Mouse (Mus musculus): ENCODE results near the gene Defb6. TPM values are rescaled to one million over a fixed set of nuclear protein-coding genes. Genes with fewer than 3 reads are reported as not detected.

Defb6 gene
- not detected in 2 replicates for polyA plus RNA-seq (2015; fragmentation: Nextera tagmentation; extraction: Ambion mirVana)

DNA sequence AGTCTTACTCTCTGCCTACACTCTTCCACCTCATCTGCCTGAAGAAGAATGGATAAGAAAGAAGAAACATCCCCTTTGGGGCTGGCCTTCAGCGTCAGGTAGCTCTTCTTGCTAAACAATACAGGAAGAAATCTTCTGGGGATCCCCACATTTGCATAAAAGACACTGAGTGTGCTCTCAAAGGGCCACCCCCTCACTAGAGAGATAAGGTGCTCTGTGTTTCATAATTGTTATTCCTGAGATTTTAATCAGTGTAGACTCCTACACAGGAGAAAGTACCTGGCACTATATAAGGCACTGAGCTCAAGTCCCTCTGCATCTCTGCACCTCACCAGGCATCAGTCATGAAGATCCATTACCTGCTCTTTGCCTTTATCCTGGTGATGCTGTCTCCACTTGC, at the start of gene Defb6:
Defb6 (plus strand) TSS at position 318 of the 400 bp plus-strand sequence.
- H3K4me2 ChIP-seq (replicated peaks; ENCODE audit: low read depth, low read length), result no peak within 1 kb of the TSS
- 46% methylated on average over 1 of the region's 1 CpGs for WGBS
- ATAC-seq (ENCODE audit: low FRiP score, low TSS enrichment), result no peak
- no peaks in the 10 kb centered on the region for H3K27me3 ChIP-seq (ENCODE audit: insufficient read depth, low read length)
- H3K4me1 ChIP-seq (ENCODE audit: insufficient read depth, low read length), result no peaks in the 10 kb centered on the region
- no peak within 1 kb of the TSS for H3K27ac ChIP-seq (ENCODE audit: low read length)
- no peak within 1 kb of the TSS for H3K4me3 ChIP-seq (ENCODE audit: low read length)
- H3K9ac ChIP-seq (replicated peaks; ENCODE audit: low read length), result no peak within 1 kb of the TSS
- H3K9me3 ChIP-seq (ENCODE audit: low read length), result no peaks in the 10 kb centered on the region
- H3K36me3 ChIP-seq (ENCODE audit: insufficient read depth, low read length), result no peaks in the 10 kb centered on the region

GRCm38 (mm10) chr8:19238101-19238500, 12.8 kb downstream of the Defb6 start:
- Histone ChIP-seq H3K9ac (replicated peaks; ENCODE audit: low read length) (no peak overlapping the region), H3K4me2 (replicated peaks; ENCODE audit: low read depth, low read length) (no peak overlapping the region), H3K36me3 (ENCODE audit: insufficient read depth, low read length) (no peaks in the 10 kb centered on the region), H3K4me3 (ENCODE audit: low read length) (no peak overlapping the region), H3K9me3 (ENCODE audit: low read length) (no peaks in the 10 kb centered on the region), H3K4me1 (ENCODE audit: insufficient read depth, low read length) (no peaks in the 10 kb centered on the region), H3K27ac (ENCODE audit: low read length) (no peak overlapping the region), H3K27me3 (ENCODE audit: insufficient read depth, low read length) (no peaks in the 10 kb centered on the region)
- no peak for ATAC-seq (ENCODE audit: low FRiP score, low TSS enrichment)
- 67% methylated on average over 1 of the region's 1 CpGs for WGBS

GRCm38 (mm10) chr8:19239616-19240015, 14.3 kb downstream of the Defb6 start, which contains the start of gene Defb46:
Gene Defb46 (plus strand): TSS chr8:19239916.
- 59% methylated on average over 2 of the region's 2 CpGs for WGBS
- no peak within 1 kb of the TSS for H3K27ac ChIP-seq (ENCODE audit: low read length)
- H3K9me3 ChIP-seq (ENCODE audit: low read length), result no peaks in the 10 kb centered on the region
- no peaks in the 10 kb centered on the region for H3K27me3 ChIP-seq (ENCODE audit: insufficient read depth, low read length)
- H3K4me2 ChIP-seq (replicated peaks; ENCODE audit: low read depth, low read length), result no peak within 1 kb of the TSS
- no peak within 1 kb of the TSS for H3K9ac ChIP-seq (replicated peaks; ENCODE audit: low read length)
- no peak within 1 kb of the TSS for H3K4me3 ChIP-seq (ENCODE audit: low read length)
- no peak for ATAC-seq (ENCODE audit: low FRiP score, low TSS enrichment)
- no peaks in the 10 kb centered on the region for H3K36me3 ChIP-seq (ENCODE audit: insufficient read depth, low read length)
- no peaks in the 10 kb centered on the region for H3K4me1 ChIP-seq (ENCODE audit: insufficient read depth, low read length)

DNA sequence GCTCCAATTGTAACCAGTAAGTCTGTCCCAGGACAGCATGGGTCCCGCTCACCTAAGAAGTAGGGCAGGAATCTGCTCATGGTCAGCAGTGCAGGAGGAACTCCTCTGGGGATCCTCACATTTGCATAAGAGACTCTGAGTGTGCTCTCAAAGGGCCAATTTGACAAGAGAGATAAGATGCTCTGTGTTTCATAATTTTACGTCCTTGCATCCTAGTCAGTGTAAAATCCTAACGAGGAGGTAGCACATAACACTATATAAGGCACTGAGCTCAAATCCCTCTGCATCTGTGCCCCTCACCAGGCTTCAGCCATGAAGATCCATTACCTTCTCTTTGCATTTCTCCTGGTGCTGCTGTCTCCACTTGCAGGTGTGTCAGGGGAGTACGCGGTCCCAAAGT, 22.0 kb downstream of the Defb6 start, which contains the start of gene Defb5:
Defb5 (plus strand) TSS at position 301 of the 400 bp plus-strand sequence.
- Histone ChIP-seq H3K4me1 (ENCODE audit: insufficient read depth, low read length) (no peaks in the 10 kb centered on the region), H3K27me3 (ENCODE audit: insufficient read depth, low read length) (no peaks in the 10 kb centered on the region), H3K36me3 (ENCODE audit: insufficient read depth, low read length) (no peaks in the 10 kb centered on the region), H3K4me2 (replicated peaks; ENCODE audit: low read depth, low read length) (no peak within 1 kb of the TSS), H3K9ac (replicated peaks; ENCODE audit: low read length) (no peak within 1 kb of the TSS), H3K9me3 (ENCODE audit: low read length) (no peaks in the 10 kb centered on the region), H3K4me3 (ENCODE audit: low read length) (no peak within 1 kb of the TSS), H3K27ac (ENCODE audit: low read length) (no peak within 1 kb of the TSS)
- WGBS, result 91% methylated on average over 5 of the region's 5 CpGs
- no peak for ATAC-seq (ENCODE audit: low FRiP score, low TSS enrichment)

DNA sequence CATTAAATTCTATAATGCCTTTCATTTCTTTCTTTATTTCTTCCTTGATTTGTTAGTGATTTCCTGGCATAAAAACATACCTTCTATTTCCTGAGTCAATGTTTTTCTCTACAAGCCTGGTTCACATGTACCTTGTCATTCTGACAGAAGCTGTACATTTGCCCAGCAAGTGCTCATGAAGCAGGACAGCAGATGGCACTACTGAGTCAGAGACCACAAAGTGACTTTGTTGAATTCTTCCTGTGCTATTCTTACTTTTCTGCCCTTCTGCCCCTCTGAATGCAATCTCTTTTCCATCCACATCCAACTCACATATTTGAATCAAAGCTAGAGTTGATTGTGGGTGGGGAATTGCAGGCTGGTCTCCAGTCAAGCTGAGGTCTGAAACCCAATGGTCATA, 32.9 kb downstream of the Defb6 start:
- H3K4me3 ChIP-seq (ENCODE audit: low read length), result no peak overlapping the region
- no peak overlapping the region for H3K9ac ChIP-seq (replicated peaks; ENCODE audit: low read length)
- no peaks in the 10 kb centered on the region for H3K4me1 ChIP-seq (ENCODE audit: insufficient read depth, low read length)
- H3K36me3 ChIP-seq (ENCODE audit: insufficient read depth, low read length), result no peaks in the 10 kb centered on the region
- no peak overlapping the region for H3K4me2 ChIP-seq (replicated peaks; ENCODE audit: low read depth, low read length)
- ATAC-seq (ENCODE audit: low FRiP score, low TSS enrichment), result no peak
- H3K27me3 ChIP-seq (ENCODE audit: insufficient read depth, low read length), result no peaks in the 10 kb centered on the region
- H3K27ac ChIP-seq (ENCODE audit: low read length), result no peak overlapping the region
- no peaks in the 10 kb centered on the region for H3K9me3 ChIP-seq (ENCODE audit: low read length)

DNA sequence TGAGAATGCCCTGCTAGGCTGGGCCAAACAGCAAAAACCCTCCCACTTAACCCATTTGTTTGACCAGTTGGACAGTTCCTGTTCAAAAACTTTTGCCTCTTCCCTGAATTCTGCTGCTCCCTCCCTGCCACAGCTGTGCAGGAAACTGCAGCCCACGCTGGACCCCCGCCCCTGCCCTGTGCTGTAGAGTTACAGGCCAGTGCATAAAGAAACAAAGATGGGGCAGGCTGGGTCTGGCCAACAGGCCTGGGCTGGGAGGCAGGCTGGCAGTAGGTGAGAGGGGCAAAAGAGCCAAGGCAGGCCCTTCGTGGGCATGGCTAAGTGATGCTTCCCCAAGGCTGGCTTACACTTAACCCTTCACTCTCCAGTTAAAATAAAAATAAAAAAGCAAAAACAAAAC, 34.4 kb downstream of the Defb6 start:
- H3K27me3 ChIP-seq (ENCODE audit: insufficient read depth, low read length), result no peaks in the 10 kb centered on the region
- H3K27ac ChIP-seq (ENCODE audit: low read length), result no peak overlapping the region
- no peak overlapping the region for H3K4me3 ChIP-seq (ENCODE audit: low read length)
- no peaks in the 10 kb centered on the region for H3K9me3 ChIP-seq (ENCODE audit: low read length)
- H3K4me2 ChIP-seq (replicated peaks; ENCODE audit: low read depth, low read length), result no peak overlapping the region
- H3K36me3 ChIP-seq (ENCODE audit: insufficient read depth, low read length), result no peaks in the 10 kb centered on the region
- H3K4me1 ChIP-seq (ENCODE audit: insufficient read depth, low read length), result no peaks in the 10 kb centered on the region
- H3K9ac ChIP-seq (replicated peaks; ENCODE audit: low read length), result no peak overlapping the region
- ATAC-seq (ENCODE audit: low FRiP score, low TSS enrichment), result peak; percentile 95
- WGBS, result 18% methylated on average over 3 of the region's 3 CpGs

Other genes starting within 250 kb of the Defb6 start
- not detected in 2 replicates for gene Defb40, start 247.2 kb upstream of the Defb6 start, polyA plus RNA-seq (2015; fragmentation: Nextera tagmentation; extraction: Ambion mirVana)
- gene Defb37, start 234.4 kb upstream of the Defb6 start, polyA plus RNA-seq (2015; fragmentation: Nextera tagmentation; extraction: Ambion mirVana), result not detected in 2 replicates
- gene Defb38, start 198.9 kb upstream of the Defb6 start, polyA plus RNA-seq (2015; fragmentation: Nextera tagmentation; extraction: Ambion mirVana), result not detected in 2 replicates
- gene Defb39, start 160.7 kb upstream of the Defb6 start, polyA plus RNA-seq (2015; fragmentation: Nextera tagmentation; extraction: Ambion mirVana), result not detected in 2 replicates
- gene Defb12, start 110.6 kb upstream of the Defb6 start, polyA plus RNA-seq (2015; fragmentation: Nextera tagmentation; extraction: Ambion mirVana), result 0.18 and 0.31 TPM in 2 replicates
- not detected in 2 replicates for gene Defb34, start 101.7 kb upstream of the Defb6 start, polyA plus RNA-seq (2015; fragmentation: Nextera tagmentation; extraction: Ambion mirVana)
- 0.24 TPM in 1 of 2 replicates, not detected in the other for gene Gm45826, start 84.7 kb upstream of the Defb6 start, polyA plus RNA-seq (2015; fragmentation: Nextera tagmentation; extraction: Ambion mirVana)
- not detected in 2 replicates for gene Defb14, start 31.1 kb upstream of the Defb6 start, polyA plus RNA-seq (2015; fragmentation: Nextera tagmentation; extraction: Ambion mirVana)
- not detected in 2 replicates for gene Defb4, start 26.8 kb upstream of the Defb6 start, polyA plus RNA-seq (2015; fragmentation: Nextera tagmentation; extraction: Ambion mirVana)
- not detected in 2 replicates for gene Defb46, start 14.4 kb downstream of the Defb6 start, polyA plus RNA-seq (2015; fragmentation: Nextera tagmentation; extraction: Ambion mirVana)
- gene Defb5, start 22.1 kb downstream of the Defb6 start, polyA plus RNA-seq (2015; fragmentation: Nextera tagmentation; extraction: Ambion mirVana), result not detected in 2 replicates
- gene Defb3, start 67.9 kb downstream of the Defb6 start, polyA plus RNA-seq (2015; fragmentation: Nextera tagmentation; extraction: Ambion mirVana), result not detected in 2 replicates
- not detected in 2 replicates for gene Defb8, start 222.1 kb downstream of the Defb6 start, polyA plus RNA-seq (2015; fragmentation: Nextera tagmentation; extraction: Ambion mirVana)

Data from kidney, embryonic 16.5 days (tissue).